Mouse (Mus musculus) intestine, postnatal 0 days (tissue): ENCODE measurements at regions not wholly inside any gene's neighbourhood (a gene's known extent, or its start where the extent isn't known, plus 50 kb on each side); places are given as distances from the start of the nearest gene placed in this dataset.

Experiments used
- ATAC-seq: fragments of 200-750 bp; cut with Nextera tagmentation; 2 replicates; pipeline ENCODE4 v1.8.0; 2017; ENCODE audit warnings: mild to moderate bottlenecking, moderate TSS enrichment, moderate library complexity
- H3K27ac ChIP-seq: fragments of 300-500 bp; sonication (generic); 2 replicates; pipeline ENCODE4 v1.5.1; 2014; ENCODE audit warnings: mild to moderate bottlenecking, low read depth, low read length, moderate library complexity
- H3K27me3 ChIP-seq: fragments of 300-500 bp; sonication (generic); replicated peaks from 2 replicates; pipeline ENCODE4 v1.6.1; 2014; ENCODE audit warnings: low read length, mixed read lengths; ENCODE audit not compliant: control insufficient read depth, insufficient read depth
- H3K36me3 ChIP-seq: fragments of 300-500 bp; sonication (generic); 2 replicates; pipeline ENCODE4 v1.6.1; 2014; ENCODE audit warnings: mild to moderate bottlenecking, moderate library complexity; ENCODE audit not compliant: control insufficient read depth, insufficient read depth
- H3K4me1 ChIP-seq: fragments of 300-500 bp; sonication (generic); replicated peaks from 2 replicates; pipeline ENCODE4 v1.6.1; 2014; ENCODE audit warnings: antibody characterized with exemption, low read length, mixed read lengths; ENCODE audit not compliant: control insufficient read depth, insufficient read depth
- H3K4me2 ChIP-seq: fragments of 300-500 bp; sonication (generic); replicated peaks from 2 replicates; pipeline ENCODE4 v1.6.1; 2014; ENCODE audit warnings: low read depth, mild to moderate bottlenecking, moderate library complexity
- H3K4me3 ChIP-seq: fragments of 300-500 bp; sonication (generic); 2 replicates; pipeline ENCODE4 v1.5.1; 2014; ENCODE audit warnings: low read depth, low read length
- H3K9ac ChIP-seq: fragments of 300-500 bp; sonication (generic); 2 replicates; pipeline ENCODE4 v1.6.1; 2014; ENCODE audit warnings: mild to moderate bottlenecking, low read depth, low read length
- H3K9me3 ChIP-seq: fragments of 300-500 bp; sonication (generic); 2 replicates; pipeline ENCODE4 v1.6.1; 2016; ENCODE audit warnings: mixed run types; ENCODE audit not compliant: control insufficient read depth
- CTCF ChIP-seq: sonication (generic); IDR thresholded peaks from 2 replicates; pipeline ENCODE4 v1.5.1; 2016; ENCODE audit warnings: low read depth, mild to moderate bottlenecking, control low read depth, antibody characterized with exemption, moderate library complexity
- WGBS: fragments of 180-500 bp; shearing (Covaris S2); extraction: QIAGEN DNeasy Blood & Tissue Kit; methylation state at CpG from one replicate; pipeline ENCODE4 v1.1.7; 2014; 5-methylcytosine and 5-hydroxymethylcytosine counted together

DNA sequence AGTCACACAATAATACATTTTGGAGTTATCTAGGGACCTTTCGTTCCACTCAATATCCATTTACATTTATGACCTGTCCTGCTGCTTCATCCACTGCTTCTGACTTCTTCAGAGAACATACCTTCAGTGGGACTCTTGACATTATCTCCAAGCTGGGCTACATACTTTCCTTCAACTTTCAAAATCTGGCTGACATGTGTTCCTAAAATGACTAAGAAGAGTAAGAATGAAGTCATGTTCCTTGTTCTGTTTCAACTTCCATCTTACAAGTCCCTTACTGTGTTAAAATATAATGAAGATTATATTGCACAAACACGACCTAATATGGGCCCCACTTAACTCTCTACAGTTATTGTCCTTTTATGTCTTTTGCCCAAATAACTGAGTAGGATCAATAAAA, 807.0 kb downstream of the Stpg2 start:
- WGBS, result 70% methylated on average over 2 of the region's 2 CpGs
- H3K4me1 ChIP-seq, result no peaks in the 10 kb centered on the region
- no peak overlapping the region for H3K27ac ChIP-seq
- H3K4me2 ChIP-seq, result no peak overlapping the region
- no peaks in the 10 kb centered on the region for H3K9me3 ChIP-seq
- no peak overlapping the region for H3K4me3 ChIP-seq
- H3K36me3 ChIP-seq, result no peaks in the 10 kb centered on the region
- no peak for TF ChIP-seq CTCF
- no peak for ATAC-seq
- H3K9ac ChIP-seq, result no peak overlapping the region
- no peaks in the 10 kb centered on the region for H3K27me3 ChIP-seq

GRCm38 (mm10) chr3:140034101-140034500, 828.6 kb downstream of the Stpg2 start:
- Histone ChIP-seq H3K9me3 (no peaks in the 10 kb centered on the region), H3K4me3 (no peak overlapping the region), H3K9ac (no peak overlapping the region), H3K36me3 (no peaks in the 10 kb centered on the region), H3K4me2 (no peak overlapping the region), H3K27me3 (no peaks in the 10 kb centered on the region), H3K27ac (no peak overlapping the region), H3K4me1 (no peaks in the 10 kb centered on the region)
- WGBS, result 70% methylated on average over 3 of the region's 3 CpGs
- no peak for ATAC-seq
- TF ChIP-seq CTCF, result no peak

DNA sequence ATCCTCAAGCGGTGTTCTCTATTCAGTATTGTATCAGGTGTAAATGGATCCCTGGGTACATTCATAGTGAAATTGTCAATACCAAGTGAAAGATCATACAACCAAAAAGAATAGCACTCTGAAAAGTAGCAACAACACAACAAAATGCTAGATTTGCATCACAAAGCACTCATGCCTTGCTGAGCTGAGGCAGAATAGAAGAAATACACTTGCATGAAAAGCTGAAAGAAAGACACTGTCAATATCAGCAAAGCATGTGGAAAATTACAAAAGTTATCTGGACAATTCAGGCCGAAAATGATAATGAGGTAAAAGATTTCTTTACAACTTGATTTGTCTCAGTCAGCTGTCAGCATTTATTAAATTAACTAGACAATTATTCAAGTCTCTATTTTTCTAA, 829.6 kb downstream of the Stpg2 start:
- Histone ChIP-seq H3K27me3 (no peaks in the 10 kb centered on the region), H3K9ac (no peak overlapping the region), H3K4me1 (no peaks in the 10 kb centered on the region), H3K4me2 (no peak overlapping the region), H3K4me3 (no peak overlapping the region), H3K36me3 (no peaks in the 10 kb centered on the region), H3K27ac (no peak overlapping the region), H3K9me3 (no peaks in the 10 kb centered on the region)
- WGBS, result 88% methylated on average over 2 of the region's 2 CpGs
- ATAC-seq, result no peak
- TF ChIP-seq CTCF, result no peak

- Histone ChIP-seq H3K27ac (no peak overlapping the region), H3K27me3 (no peaks in the 10 kb centered on the region), H3K36me3 (no peaks in the 10 kb centered on the region), H3K4me3 (no peak overlapping the region), H3K4me2 (no peak overlapping the region), H3K9me3 (no peaks in the 10 kb centered on the region), H3K4me1 (no peaks in the 10 kb centered on the region), H3K9ac (no peak overlapping the region)
- TF ChIP-seq CTCF, result no peak
- ATAC-seq, result no peak
Observed at GRCm38 (mm10) chr3:140044898-140045297, 839.4 kb downstream of the Stpg2 start.

- H3K4me1 ChIP-seq, result no peaks in the 10 kb centered on the region
- no peaks in the 10 kb centered on the region for H3K9me3 ChIP-seq
- H3K36me3 ChIP-seq, result no peaks in the 10 kb centered on the region
- TF ChIP-seq CTCF, result no peak
- ATAC-seq, result no peak
- no peak overlapping the region for H3K27ac ChIP-seq
- 63% methylated on average over 1 of the region's 1 CpGs for WGBS
- H3K27me3 ChIP-seq, result no peaks in the 10 kb centered on the region
- no peak overlapping the region for H3K4me2 ChIP-seq
- H3K9ac ChIP-seq, result no peak overlapping the region
- no peak overlapping the region for H3K4me3 ChIP-seq
Observed at GRCm38 (mm10) chr3:140054634-140055033, 849.1 kb downstream of the Stpg2 start.

DNA sequence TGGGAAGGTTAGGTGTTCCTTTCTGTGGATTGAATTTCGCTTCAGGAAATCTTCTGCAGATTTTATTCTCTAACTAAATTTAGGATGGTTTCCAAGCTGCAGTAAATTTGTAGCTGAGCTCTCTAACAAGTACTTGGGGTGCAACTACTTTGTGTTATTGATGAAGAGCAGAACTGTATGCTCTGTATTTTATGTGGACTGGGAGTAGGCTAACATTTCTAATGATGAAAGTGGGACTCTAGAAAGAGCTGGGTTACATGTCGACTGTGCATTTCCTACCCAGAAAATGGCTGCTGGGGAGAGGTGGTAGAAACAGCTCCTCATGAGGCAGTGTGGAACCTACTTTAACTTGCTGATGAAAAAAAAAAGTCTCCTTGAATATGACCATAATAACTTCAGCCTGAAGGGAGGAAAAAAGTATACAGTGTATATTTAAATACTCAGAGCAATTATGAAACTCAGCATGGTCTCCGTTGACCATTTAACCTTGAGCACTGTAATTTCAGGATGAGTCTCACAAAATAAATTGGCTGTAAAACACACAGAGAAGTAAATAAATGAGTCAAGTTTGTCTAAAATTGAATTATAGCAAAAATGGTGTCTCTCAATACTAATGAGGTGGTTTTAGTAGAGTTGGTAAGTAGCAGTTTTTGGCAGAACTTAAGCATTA, 852.6 kb downstream of the Stpg2 start:
- H3K36me3 ChIP-seq, result no peaks in the 10 kb centered on the region
- WGBS, result 84% methylated on average over 3 of the region's 3 CpGs
- H3K27me3 ChIP-seq, result no peaks in the 10 kb centered on the region
- H3K4me1 ChIP-seq, result no peaks in the 10 kb centered on the region
- no peak overlapping the region for H3K4me2 ChIP-seq
- ATAC-seq, result no peak
- no peak overlapping the region for H3K4me3 ChIP-seq
- no peak for TF ChIP-seq CTCF
- H3K9me3 ChIP-seq, result no peaks in the 10 kb centered on the region
- H3K27ac ChIP-seq, result no peak overlapping the region
- H3K9ac ChIP-seq, result no peak overlapping the region

GRCm38 (mm10) chr3:140059102-140059501, 853.6 kb downstream of the Stpg2 start:
- ATAC-seq, result no peak
- H3K27ac ChIP-seq, result no peak overlapping the region
- no peaks in the 10 kb centered on the region for H3K36me3 ChIP-seq
- no peak overlapping the region for H3K4me2 ChIP-seq
- 74% methylated on average over 3 of the region's 3 CpGs for WGBS
- TF ChIP-seq CTCF, result no peak
- H3K4me1 ChIP-seq, result no peaks in the 10 kb centered on the region
- H3K4me3 ChIP-seq, result no peak overlapping the region
- H3K9ac ChIP-seq, result no peak overlapping the region
- H3K9me3 ChIP-seq, result no peaks in the 10 kb centered on the region
- no peaks in the 10 kb centered on the region for H3K27me3 ChIP-seq
